Mouse (Mus musculus) right cerebral cortex, adult 18-20 months (tissue): ENCODE results near the gene Tex13c1.

ENCODE experiments used
- DNase-seq: peaks from one replicate; pipeline ENCODE4 v3.0.0; 2022; ENCODE audit warnings: mixed read lengths

The Tex13c1 gene

DNA sequence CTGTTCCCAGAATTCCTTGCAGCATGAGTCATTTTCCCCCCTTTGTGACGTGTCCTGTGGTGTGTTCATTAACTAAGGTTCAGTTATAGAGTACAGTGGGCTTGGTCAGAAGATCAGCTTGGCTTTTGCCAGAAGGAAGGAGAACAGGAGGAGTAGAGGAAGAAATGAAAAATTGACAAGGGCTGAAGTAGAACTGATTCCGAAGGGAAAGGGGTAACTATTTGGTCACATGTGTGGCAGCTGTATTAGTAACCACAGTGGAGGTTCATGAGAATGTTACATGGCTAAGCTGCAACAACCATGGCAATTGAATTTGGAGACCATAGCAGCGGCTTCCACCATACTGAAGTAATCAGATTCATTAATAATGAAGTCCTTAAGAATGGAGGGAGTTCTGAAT is at the start of gene Tex13c1:
TSS of gene Tex13c1 (plus strand) at position 301 of the 400 bp plus-strand sequence.
- DNase-seq: no peak
